Mouse (Mus musculus) forebrain, postnatal 0 days (tissue): ENCODE measurements around the gene Nlrx1. TPM values are rescaled to one million over a fixed set of nuclear protein-coding genes. Genes with fewer than 3 reads are reported as not detected.

Experiments
- ATAC-seq: fragments of 200-750 bp; cut with Nextera tagmentation; 2 replicates; pipeline ENCODE4 v1.8.0; 2017; ENCODE audit warnings: mild to moderate bottlenecking, moderate library complexity
- DNase-seq: peaks from one replicate; pipeline ENCODE4 v3.0.0-alpha.2; 2015
- H3K27ac ChIP-seq: fragments of 300-500 bp; sonication (generic); 2 replicates; pipeline ENCODE4 v1.5.1; 2014; ENCODE audit warnings: low read depth, mild to moderate bottlenecking, antibody characterized with exemption, low read length, moderate library complexity, mixed read lengths
- H3K27me3 ChIP-seq: fragments of 300-500 bp; sonication (generic); 2 replicates; pipeline ENCODE4 v1.6.1; 2014; ENCODE audit warnings: mild to moderate bottlenecking, low read length, mixed read lengths; ENCODE audit not compliant: insufficient read depth
- H3K36me3 ChIP-seq: fragments of 300-500 bp; sonication (generic); 2 replicates; pipeline ENCODE4 v1.6.1; 2014; ENCODE audit warnings: mild to moderate bottlenecking, moderate library complexity; ENCODE audit not compliant: insufficient read depth
- H3K4me1 ChIP-seq: fragments of 300-500 bp; sonication (generic); 2 replicates; pipeline ENCODE4 v1.6.1; 2014; ENCODE audit warnings: antibody characterized with exemption; ENCODE audit not compliant: insufficient read depth
- H3K4me2 ChIP-seq: fragments of 300-500 bp; sonication (generic); 2 replicates; pipeline ENCODE4 v1.6.1; 2014; ENCODE audit warnings: low read depth, mild to moderate bottlenecking, moderate library complexity
- H3K4me3 ChIP-seq: fragments of 300-500 bp; sonication (generic); 2 replicates; pipeline ENCODE4 v1.5.1; 2014; ENCODE audit warnings: low read depth, low read length, mixed read lengths
- H3K9ac ChIP-seq: fragments of 300-500 bp; sonication (generic); 2 replicates; pipeline ENCODE4 v1.6.1; 2014; ENCODE audit warnings: mild to moderate bottlenecking
- H3K9me3 ChIP-seq: fragments of 300-500 bp; sonication (generic); 2 replicates; pipeline ENCODE4 v1.6.1; 2016; ENCODE audit warnings: low read length
- CTCF ChIP-seq: sonication (generic); IDR thresholded peaks from 2 replicates; pipeline ENCODE4 v1.5.1; 2016; ENCODE audit warnings: antibody characterized with exemption, control low read depth, low read depth
- WGBS: fragments of 180-500 bp; shearing (Covaris S2); extraction: QIAGEN DNeasy Blood & Tissue Kit; methylation state at CpG from one replicate; pipeline ENCODE4 v1.1.7; 2014; 5-methylcytosine and 5-hydroxymethylcytosine counted together
- polyA plus RNA-seq: library from polyadenylated mRNA; unstranded; fragments of >200 nt; fragmentation: Nextera tagmentation; extraction: Ambion mirVana; gene quantifications from 2 replicates; pipeline ENCODE4 v1.2.1, GENCODE M21; 2015
- total RNA-seq: library from RNA; depleted of rRNA; stranded (reverse); fragments of >200 nt; gene quantifications from 2 replicates; pipeline ENCODE4 v1.2.3, GENCODE M21; 2014

Gene Nlrx1
- total and polyA plus RNA-seq, 2 experiments from 2014 or later, result 5.8 to 7.1 TPM

- no peaks in the 10 kb centered on the region for H3K27me3 ChIP-seq
- no peak overlapping the region for H3K4me3 ChIP-seq
- H3K9ac ChIP-seq, result no peak overlapping the region
- ATAC-seq, result no peak
- no peak for TF ChIP-seq CTCF
- H3K9me3 ChIP-seq, result no peaks in the 10 kb centered on the region
- H3K36me3 ChIP-seq, result no peaks in the 10 kb centered on the region
- 83% methylated on average over 4 of the region's 4 CpGs for WGBS
- no peak overlapping the region for H3K4me2 ChIP-seq
- no peak overlapping the region for H3K27ac ChIP-seq
- peaks cover 5% of the 10 kb centered on the region; the same call in 1 of the 2 replicates for H3K4me1 ChIP-seq
- DNase-seq, result no peak
These were observed 31.3 kb downstream of the Nlrx1 start for GRCm38 (mm10) chr9:44237128-44237527.

GRCm38 (mm10) chr9:44236601-44237000 is 31.8 kb downstream of the Nlrx1 start:
- H3K9me3 ChIP-seq, result no peaks in the 10 kb centered on the region
- whole genome bisulfite sequencing, result 77% methylated on average over 4 of the region's 4 CpGs
- no peak for TF ChIP-seq CTCF
- DNase-seq, result no peak
- ATAC-seq, result no peak
- no peak overlapping the region for H3K4me2 ChIP-seq
- no peak overlapping the region for H3K4me3 ChIP-seq
- H3K27ac ChIP-seq, result no peak overlapping the region
- H3K9ac ChIP-seq, result no peak overlapping the region
- H3K36me3 ChIP-seq, result no peaks in the 10 kb centered on the region
- H3K4me1 ChIP-seq, result peaks cover 5% of the 10 kb centered on the region; the same call in 1 of the 2 replicates
- H3K27me3 ChIP-seq, result no peaks in the 10 kb centered on the region

- Histone ChIP-seq H3K27me3 (no peaks in the 10 kb centered on the region), H3K4me3 (peak overlapping the region; percentile 91), H3K27ac (0 out of 2 replicates have a peak overlapping the region, but pooled peaks have one; percentile 30), H3K4me2 (peak overlapping the region; percentile 41), H3K4me1 (peaks cover 5% of the 10 kb centered on the region; the same call in 1 of the 2 replicates), H3K9me3 (no peaks in the 10 kb centered on the region), H3K36me3 (no peaks in the 10 kb centered on the region), H3K9ac (peak overlapping the region; percentile 19; the same call in 1 of the 2 replicates)
- 24% methylated on average over 19 of the region's 19 CpGs for WGBS
- DNase-seq (peak; percentile 33), ATAC-seq (no peak; the same call in 1 of the 2 replicates)
- no peak for TF ChIP-seq CTCF
These were observed 33.6 kb downstream of the Nlrx1 start for GRCm38 (mm10) chr9:44234479-44235427.

- no peaks in the 10 kb centered on the region for H3K27me3 ChIP-seq
- H3K36me3 ChIP-seq, result no peaks in the 10 kb centered on the region
- no peaks in the 10 kb centered on the region for H3K9me3 ChIP-seq
- H3K4me3 ChIP-seq, result peak within 1 kb of the TSS; percentile 91
- peak; percentile 95 for ATAC-seq
- H3K27ac ChIP-seq, result peak within 1 kb of the TSS; percentile 92
- peak within 1 kb of the TSS; percentile 92 for H3K9ac ChIP-seq
- TF ChIP-seq CTCF, result peak; percentile 97
- 3% methylated on average over 71 of the region's 76 CpGs for WGBS
- peak within 1 kb of the TSS; percentile 56 for H3K4me2 ChIP-seq
- DNase-seq, result peak; percentile 100
- peaks cover 5% of the 10 kb centered on the region; the same call in 1 of the 2 replicates for H3K4me1 ChIP-seq
These were observed 34.5 kb downstream of the Nlrx1 start, which contains the start of gene Cbl for GRCm38 (mm10) chr9:44233802-44234478. Gene Cbl, minus strand, starts transcription at chr9:44234049.

- H3K4me2 ChIP-seq, result peak overlapping the region; percentile 56
- no peaks in the 10 kb centered on the region for H3K9me3 ChIP-seq
- peaks cover 5% of the 10 kb centered on the region; the same call in 1 of the 2 replicates for H3K4me1 ChIP-seq
- H3K27me3 ChIP-seq, result no peaks in the 10 kb centered on the region
- no peaks in the 10 kb centered on the region for H3K36me3 ChIP-seq
- TF ChIP-seq CTCF, result no peak
- peak overlapping the region; percentile 92 for H3K9ac ChIP-seq
- WGBS, result under 1% methylated on average over 40 of the region's 40 CpGs
- peak overlapping the region; percentile 91 for H3K4me3 ChIP-seq
- peak; percentile 8 for DNase-seq
- ATAC-seq, result peak; percentile 68
- H3K27ac ChIP-seq, result peak overlapping the region; percentile 92
These were observed 35.2 kb downstream of the Nlrx1 start for GRCm38 (mm10) chr9:44233021-44233801.

- no peak overlapping the region for H3K27ac ChIP-seq
- H3K4me2 ChIP-seq, result peak overlapping the region; percentile 56
- H3K4me1 ChIP-seq, result peaks cover 5% of the 10 kb centered on the region; the same call in 1 of the 2 replicates
- H3K27me3 ChIP-seq, result no peaks in the 10 kb centered on the region
- H3K9ac ChIP-seq, result no peak overlapping the region
- no peaks in the 10 kb centered on the region for H3K9me3 ChIP-seq
- H3K36me3 ChIP-seq, result no peaks in the 10 kb centered on the region
- no peak overlapping the region for H3K4me3 ChIP-seq
- DNase-seq (no peak), ATAC-seq (no peak)
- no peak for TF ChIP-seq CTCF
These were observed 36.8 kb downstream of the Nlrx1 start for GRCm38 (mm10) chr9:44231609-44232008.
